Mouse (Mus musculus) neutrophil, adult 5-6 weeks (primary cell): Measurements from ENCODE around the gene Nfe2l2. TPM values are rescaled to one million over a fixed set of nuclear protein-coding genes. Genes with fewer than 3 reads are reported as not detected.
"Not testable (repeated sequence)": the region's sequence is repeated elsewhere in the genome, so short reads cannot be mapped to it uniquely, and the experiment has no call there.

Experiments
- ATAC-seq: fragments of 151-379, 151-347 bp; 2 replicates; pipeline ENCODE4 v1.8.0; 2017; ENCODE audit warnings: mild to moderate bottlenecking, moderate TSS enrichment; ENCODE audit not compliant: insufficient number of reproducible peaks, poor library complexity, low FRiP score, severe bottlenecking; ENCODE audit errors: extremely low read depth
- total RNA-seq: library from RNA; stranded (forward); fragments of 200-1000 nt; gene quantifications from 2 replicates; pipeline ENCODE4 v1.2.3, GENCODE M21; 2017

The Nfe2l2 gene
- total RNA-seq, 1 experiment from 2014 or later = 138 TPM

- no peak for ATAC-seq
Observed at GRCm38 (mm10) chr2:75716046-75717016, 11.9 kb upstream of the Nfe2l2 start.

DNA sequence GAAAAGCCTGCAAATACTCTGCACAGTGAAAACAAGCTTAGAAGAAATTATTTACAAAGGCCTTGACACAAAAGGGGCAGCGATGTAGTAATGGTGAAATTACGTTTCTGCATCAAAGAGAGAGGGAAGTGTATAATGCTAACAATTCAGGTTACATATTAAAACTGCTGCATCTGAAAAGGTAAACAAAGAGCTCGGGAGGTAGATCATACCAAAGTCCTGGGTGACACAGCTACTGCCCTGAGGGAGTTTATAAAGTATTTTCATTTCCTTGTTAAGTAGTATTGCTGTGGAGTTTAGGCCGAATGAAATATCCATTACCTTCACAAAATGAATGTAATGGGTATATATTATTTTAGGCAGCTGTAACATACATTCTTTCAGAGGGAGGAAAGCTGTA is 10.3 kb upstream of the Nfe2l2 start:
- ATAC-seq = no peak

DNA sequence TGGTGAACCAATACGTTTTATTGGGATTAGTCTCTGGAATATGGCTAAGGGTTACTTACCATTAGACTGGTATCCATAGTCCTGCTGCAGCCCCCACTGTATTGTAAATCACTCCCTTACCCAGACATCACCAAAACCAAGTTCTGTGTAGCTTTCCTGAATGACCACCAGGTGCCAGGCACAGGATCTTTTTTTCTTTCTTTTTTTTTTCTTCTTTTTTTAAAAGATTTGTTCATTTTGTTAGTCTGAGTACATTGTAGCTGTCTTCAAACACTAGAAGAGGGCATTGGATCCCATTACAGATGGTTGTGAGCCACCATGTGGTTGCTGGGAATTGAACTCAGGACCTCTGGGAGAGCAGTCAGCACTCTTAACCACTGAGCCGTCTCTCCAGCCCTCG is 8.6 kb upstream of the Nfe2l2 start:
- ATAC-seq = no peak

DNA sequence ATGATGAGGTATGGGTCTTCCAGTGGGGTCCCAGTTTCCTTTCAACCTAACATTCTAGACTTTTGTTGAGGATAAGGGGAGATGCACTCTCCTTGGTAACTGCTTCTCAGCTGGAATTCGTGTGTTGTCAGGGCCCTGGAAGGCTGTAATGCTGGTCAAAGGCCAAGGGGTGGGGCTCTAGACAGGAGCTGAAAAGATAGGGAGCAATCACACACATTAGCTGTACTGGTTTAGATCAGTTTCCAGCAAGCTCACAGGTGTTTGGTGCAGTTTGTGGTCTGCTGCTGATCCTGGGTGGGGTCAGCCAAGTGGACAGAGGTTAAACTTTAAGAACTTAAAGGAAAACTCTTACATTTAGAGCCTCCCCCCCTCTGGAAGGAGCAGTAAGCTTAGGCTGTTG is 3.0 kb upstream of the Nfe2l2 start:
- ATAC-seq = no peak

- no peak for ATAC-seq
Observed at GRCm38 (mm10) chr2:75706435-75706834, 2.0 kb upstream of the Nfe2l2 start.

DNA sequence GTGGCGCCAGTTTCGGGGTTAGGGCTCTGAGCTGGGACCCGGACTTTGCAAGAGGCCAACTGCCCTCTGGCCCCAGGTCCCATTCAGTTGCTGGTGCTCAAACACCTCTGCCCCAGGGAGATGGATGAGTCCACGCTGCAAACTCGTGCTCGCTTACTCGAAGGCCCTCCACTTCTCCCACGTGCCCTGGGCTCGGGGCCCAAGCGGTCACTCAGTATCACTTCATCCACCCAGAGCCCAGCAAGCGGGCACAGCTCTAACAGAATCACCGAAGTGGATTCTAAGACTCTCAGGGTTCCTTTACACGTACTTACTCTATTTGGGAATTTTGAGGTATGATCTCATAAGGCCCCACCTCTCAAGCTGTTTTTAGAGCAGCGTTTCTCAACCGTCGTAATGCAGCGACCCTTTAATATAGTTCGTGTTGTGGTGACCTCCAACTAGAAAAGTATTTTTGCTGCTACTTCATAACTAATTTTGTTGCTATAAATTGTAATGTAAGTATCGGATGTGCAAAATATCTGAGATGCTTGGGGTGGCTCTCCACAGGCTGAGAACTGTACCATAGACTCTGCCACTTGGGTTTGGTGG is 816 bp upstream of the Nfe2l2 start:
- no peak for ATAC-seq

GRCm38 (mm10) chr2:75703375-75704181 is 863 bp downstream of the Nfe2l2 start:
- peak; percentile 45 for ATAC-seq

DNA sequence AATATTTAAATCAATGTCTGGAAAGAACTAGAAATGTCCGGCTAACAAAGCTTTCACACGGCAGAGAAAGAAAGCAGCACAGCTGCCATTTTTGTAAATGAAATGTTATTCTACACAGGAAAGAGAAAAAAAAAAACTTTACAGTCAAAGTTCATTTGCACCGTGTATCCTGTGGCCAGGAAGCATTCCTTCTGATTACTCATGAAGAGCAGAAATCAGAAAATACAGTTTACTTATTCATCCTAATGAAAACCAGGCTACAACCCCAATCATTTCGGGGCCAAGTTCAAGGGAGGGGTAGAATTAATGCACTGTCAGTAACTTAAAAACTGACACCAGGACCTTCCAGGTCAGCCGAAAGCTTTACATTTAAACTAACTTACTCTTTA is 1.9 kb downstream of the Nfe2l2 start:
- ATAC-seq = no peak

DNA sequence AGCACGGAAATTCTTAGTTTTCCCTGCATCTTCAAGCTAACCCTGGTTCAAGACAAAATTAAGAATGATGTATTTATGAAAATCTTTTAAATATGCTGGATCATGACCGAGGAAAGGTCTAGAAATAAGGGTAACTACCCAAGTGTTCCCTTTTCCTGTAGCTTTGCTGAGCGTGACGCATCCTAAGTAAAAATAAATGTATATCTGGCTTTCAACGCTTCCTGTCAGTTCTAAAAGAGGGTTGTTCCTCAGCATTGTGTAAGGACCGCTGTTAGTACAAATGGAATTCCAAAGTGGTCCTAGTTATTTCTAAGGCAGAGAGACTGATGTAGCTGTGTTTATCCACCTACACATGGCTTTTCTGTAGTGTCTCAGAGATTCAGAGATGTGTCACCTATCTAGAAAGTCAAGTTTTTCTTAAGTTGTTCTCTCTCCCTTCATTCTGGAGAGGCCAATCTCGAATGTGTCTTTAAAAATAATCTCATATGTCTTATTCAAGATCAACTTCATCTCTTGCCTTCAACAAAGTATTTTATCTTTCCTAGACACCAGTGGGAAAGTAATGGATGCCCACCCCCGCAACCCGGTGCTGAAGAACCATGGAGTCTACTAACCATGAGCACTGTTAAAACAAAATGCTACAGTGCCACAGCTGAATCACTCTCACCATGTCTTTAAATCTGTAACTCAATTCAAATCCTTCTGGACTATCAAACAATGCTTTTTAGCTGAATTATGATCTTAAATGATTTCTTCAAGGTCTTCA is 2.4 kb downstream of the Nfe2l2 start:
- no peak for ATAC-seq

- no peak for ATAC-seq
Observed at GRCm38 (mm10) chr2:75701207-75701606, 3.2 kb downstream of the Nfe2l2 start.

DNA sequence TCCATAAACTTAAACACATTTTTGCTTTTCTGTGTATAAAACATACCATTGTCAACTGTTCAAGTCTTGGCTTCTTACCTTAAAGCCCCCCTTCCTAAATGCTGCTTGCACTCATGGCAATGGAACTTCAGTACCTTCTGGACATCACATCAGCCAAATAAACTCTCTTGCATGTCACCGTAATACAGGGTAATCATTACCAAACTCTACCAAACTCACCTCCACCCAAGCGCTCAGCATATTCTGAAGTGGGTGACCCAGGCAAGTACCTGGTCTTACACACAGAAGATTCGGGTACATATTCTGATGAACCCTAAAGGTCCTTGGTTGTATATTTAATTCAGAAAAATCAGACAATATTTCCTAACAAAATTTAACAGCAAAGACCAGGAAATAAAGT is 3.9 kb downstream of the Nfe2l2 start:
- ATAC-seq = no peak

- no peak for ATAC-seq
Observed at GRCm38 (mm10) chr2:75698874-75699273, 5.6 kb downstream of the Nfe2l2 start.

- ATAC-seq = peak; percentile 65
Observed at GRCm38 (mm10) chr2:75698007-75698406, 6.4 kb downstream of the Nfe2l2 start.

GRCm38 (mm10) chr2:75697222-75697621 is 7.2 kb downstream of the Nfe2l2 start:
- ATAC-seq = no peak

DNA sequence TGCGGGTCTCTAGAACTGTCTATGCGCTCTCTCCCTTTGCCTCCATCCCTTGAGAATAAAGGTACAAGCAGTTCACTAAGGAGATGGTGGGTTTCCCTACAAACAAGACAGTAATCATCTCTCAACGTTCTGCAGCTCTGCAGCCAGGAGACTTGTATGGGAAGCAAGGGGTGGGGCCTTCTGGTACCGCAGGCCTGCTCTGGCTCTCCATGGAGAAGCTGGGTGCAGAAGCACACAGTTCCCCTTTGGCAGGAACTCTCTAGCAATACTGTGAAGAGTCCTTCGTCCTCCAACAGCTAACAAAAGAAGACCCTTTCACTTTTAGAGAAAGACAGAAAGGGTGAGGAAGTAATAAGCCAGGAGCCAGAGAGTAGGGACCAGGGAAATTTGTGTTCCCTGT is 8.1 kb downstream of the Nfe2l2 start:
- no peak for ATAC-seq

DNA sequence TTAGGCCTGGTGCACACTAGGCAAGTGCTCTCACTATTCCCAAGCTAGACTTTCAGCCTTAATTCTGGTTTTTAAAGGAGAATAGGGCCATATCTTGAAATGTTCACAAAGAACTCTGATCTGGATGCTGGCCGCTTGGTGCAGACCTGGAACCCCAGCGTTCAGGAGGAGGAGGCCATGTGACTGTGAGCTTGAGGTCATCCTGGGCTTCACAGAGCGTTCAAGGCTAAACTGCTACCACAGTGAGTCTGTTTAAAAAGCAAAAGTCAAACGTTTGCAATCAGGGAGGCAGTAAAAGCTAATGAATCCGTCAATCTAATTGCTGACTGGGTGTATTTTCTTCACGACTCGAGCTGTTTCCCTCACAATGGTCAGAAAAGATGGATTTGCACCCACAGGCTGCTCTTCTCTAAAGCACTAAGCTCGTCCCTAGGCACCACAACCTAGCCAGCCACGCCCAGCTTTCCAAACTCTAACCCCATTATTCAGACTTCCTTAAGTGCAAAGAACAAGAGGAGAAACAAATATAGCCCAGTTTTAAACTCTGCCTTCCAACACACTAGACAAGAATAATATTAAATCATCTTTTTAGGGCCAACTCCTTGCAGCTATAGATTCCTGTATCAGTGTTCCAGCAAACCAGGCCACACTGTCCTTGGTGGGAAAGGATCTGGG is 8.6 kb downstream of the Nfe2l2 start:
- no peak for ATAC-seq

GRCm38 (mm10) chr2:75694926-75695325 is 9.5 kb downstream of the Nfe2l2 start:
- not testable (repeated sequence) for ATAC-seq

GRCm38 (mm10) chr2:75692369-75692768 is 12.1 kb downstream of the Nfe2l2 start:
- no peak for ATAC-seq
